Mouse (Mus musculus) neural tube, embryonic 13.5 days (tissue): ENCODE data around the gene Kazald1. TPM values are rescaled to one million over a fixed set of nuclear protein-coding genes. Genes with fewer than 3 reads are reported as not detected.
A peak's percentile ranks its signal among the peaks of the same experiment; 100 is the strongest.

Experiments
- ATAC-seq: fragments of 200-750 bp; cut with Nextera tagmentation; 2 replicates; pipeline ENCODE4 v1.8.0; 2017; ENCODE audit warnings: low read depth, mild to moderate bottlenecking, moderate TSS enrichment, moderate library complexity
- H3K27ac ChIP-seq: fragments of 300-500 bp; sonication (generic); replicated peaks from 2 replicates; pipeline ENCODE4 v1.5.1; 2015; ENCODE audit warnings: moderate library complexity, mild to moderate bottlenecking, inconsistent platforms
- H3K27me3 ChIP-seq: fragments of 300-500 bp; sonication (generic); 2 replicates; pipeline ENCODE4 v1.6.1; 2015; ENCODE audit warnings: mild to moderate bottlenecking, inconsistent platforms
- H3K36me3 ChIP-seq: fragments of 300-500 bp; sonication (generic); 2 replicates; pipeline ENCODE4 v1.6.1; 2015; ENCODE audit warnings: mild to moderate bottlenecking, inconsistent platforms
- H3K4me1 ChIP-seq: fragments of 300-500 bp; sonication (generic); replicated peaks from 2 replicates; pipeline ENCODE4 v1.6.1; 2015; ENCODE audit warnings: inconsistent platforms
- H3K4me2 ChIP-seq: fragments of 300-500 bp; sonication (generic); 2 replicates; pipeline ENCODE4 v1.6.1; 2015; ENCODE audit warnings: inconsistent platforms, mild to moderate bottlenecking, moderate library complexity
- H3K4me3 ChIP-seq: fragments of 300-500 bp; sonication (generic); 2 replicates; pipeline ENCODE4 v1.5.1; 2015; ENCODE audit warnings: mild to moderate bottlenecking, inconsistent platforms
- H3K9ac ChIP-seq: fragments of 300-500 bp; sonication (generic); 2 replicates; pipeline ENCODE4 v1.6.1; 2015; ENCODE audit warnings: moderate library complexity, mild to moderate bottlenecking, inconsistent platforms
- H3K9me3 ChIP-seq: fragments of 300-500 bp; sonication (generic); 2 replicates; pipeline ENCODE4 v1.6.1; 2016; ENCODE audit warnings: inconsistent platforms
- WGBS: fragments of 180-500 bp; shearing (Covaris S2); methylation state at CpG from one replicate; pipeline ENCODE4 v1.1.7; 2015; 5-methylcytosine and 5-hydroxymethylcytosine counted together
- polyA plus RNA-seq: library from polyadenylated mRNA; unstranded; fragments of >200 nt; fragmentation: Nextera tagmentation; extraction: Ambion mirVana; gene quantifications from 2 replicates; pipeline ENCODE4 v1.2.1, GENCODE M21; 2015

Kazald1 gene
- polyA plus RNA-seq, result 1.9 and 2.5 TPM in 2 replicates

GRCm38 (mm10) chr19:45074580-45075322, at the start of gene Kazald1:
Gene Kazald1, plus strand, starts transcription at chr19:45075241.
- peak within 1 kb of the TSS; percentile 53 for H3K4me3 ChIP-seq
- peak within 1 kb of the TSS; percentile 99 for H3K4me2 ChIP-seq
- peaks cover 41% of the 10 kb centered on the region for H3K4me1 ChIP-seq
- H3K27ac ChIP-seq, result peak within 1 kb of the TSS; percentile 86
- no peaks in the 10 kb centered on the region for H3K9me3 ChIP-seq
- no peaks in the 10 kb centered on the region for H3K36me3 ChIP-seq
- under 1% methylated on average over 45 of the region's 45 CpGs for WGBS
- H3K27me3 ChIP-seq, result peaks cover 83% of the 10 kb centered on the region
- peak; percentile 88 for ATAC-seq
- H3K9ac ChIP-seq, result peak within 1 kb of the TSS; percentile 75

DNA sequence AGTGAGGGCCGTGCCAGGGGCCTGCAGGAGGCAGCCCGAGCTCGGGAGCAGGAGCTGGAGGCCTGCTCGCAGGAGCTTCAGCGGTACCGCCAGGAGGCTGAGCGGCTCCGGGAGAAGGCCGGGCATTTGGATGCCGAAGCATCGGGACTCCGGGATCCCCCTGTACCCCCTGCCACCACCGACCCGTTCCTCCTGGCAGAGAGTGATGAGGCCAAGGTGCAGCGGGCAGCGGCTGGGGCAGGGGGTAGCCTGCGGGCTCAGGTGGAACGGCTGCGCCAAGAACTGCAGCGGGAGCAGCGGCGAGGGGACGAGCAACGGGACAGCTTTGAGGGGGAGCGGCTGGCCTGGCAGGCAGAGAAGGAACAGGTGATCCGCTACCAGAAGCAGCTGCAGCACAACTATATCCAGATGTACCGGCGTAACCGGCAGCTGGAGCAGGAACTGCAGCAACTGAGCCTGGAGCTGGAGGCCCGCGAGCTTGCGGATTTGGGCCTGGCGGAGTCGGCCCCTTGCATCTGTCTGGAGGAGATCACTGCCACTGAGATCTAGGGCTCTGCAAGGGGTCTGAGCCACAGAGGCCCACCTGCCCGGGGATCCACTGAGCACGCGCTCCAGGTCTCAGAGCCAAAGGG, 49.0 kb upstream of the Kazald1 start:
- Histone ChIP-seq H3K9me3 (no peaks in the 10 kb centered on the region), H3K36me3 (peaks cover 59% of the 10 kb centered on the region), H3K4me1 (peaks cover 46% of the 10 kb centered on the region), H3K4me2 (no peak overlapping the region), H3K27me3 (no peaks in the 10 kb centered on the region), H3K4me3 (no peak overlapping the region), H3K27ac (no peak overlapping the region), H3K9ac (no peak overlapping the region)
- no peak for ATAC-seq
- WGBS, result 96% methylated on average over 37 of the region's 37 CpGs

- no peak overlapping the region for H3K4me3 ChIP-seq
- no peak for ATAC-seq
- peaks cover 44% of the 10 kb centered on the region for H3K4me1 ChIP-seq
- peaks cover 55% of the 10 kb centered on the region for H3K36me3 ChIP-seq
- no peak overlapping the region for H3K9ac ChIP-seq
- H3K27ac ChIP-seq, result no peak overlapping the region
- no peaks in the 10 kb centered on the region for H3K9me3 ChIP-seq
- H3K27me3 ChIP-seq, result no peaks in the 10 kb centered on the region
- H3K4me2 ChIP-seq, result no peak overlapping the region
- WGBS, result 72% methylated on average over 6 of the region's 6 CpGs
These were observed 47.9 kb upstream of the Kazald1 start for GRCm38 (mm10) chr19:45026958-45027670.

GRCm38 (mm10) chr19:45027848-45028247, 47.2 kb upstream of the Kazald1 start:
- no peak for ATAC-seq
- Histone ChIP-seq H3K36me3 (peaks cover 49% of the 10 kb centered on the region), H3K27ac (no peak overlapping the region), H3K9ac (no peak overlapping the region), H3K9me3 (no peaks in the 10 kb centered on the region), H3K4me2 (no peak overlapping the region), H3K4me1 (peaks cover 48% of the 10 kb centered on the region), H3K27me3 (no peaks in the 10 kb centered on the region), H3K4me3 (no peak overlapping the region)
- WGBS, result 82% methylated on average over 6 of the region's 6 CpGs

DNA sequence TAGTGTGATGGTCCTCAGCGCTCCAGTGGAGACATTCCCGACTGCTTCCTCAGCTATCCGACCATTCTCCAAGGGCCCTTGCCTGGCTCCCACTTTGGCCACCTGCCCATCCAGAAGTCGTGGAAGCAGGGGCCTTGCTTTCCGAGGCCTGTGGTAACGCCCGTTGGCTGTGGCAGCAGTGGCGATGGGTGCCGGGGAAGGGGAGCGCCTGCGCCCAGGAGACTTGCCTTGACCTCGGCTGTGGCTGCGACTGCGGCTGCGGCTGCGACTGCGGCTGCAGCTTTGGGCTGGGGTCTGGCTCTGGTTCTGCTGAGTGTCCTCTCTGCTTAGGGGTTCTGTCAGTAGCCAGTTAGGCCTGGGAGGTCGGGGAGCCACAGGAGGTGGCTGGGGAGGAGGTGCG, 46.3 kb upstream of the Kazald1 start:
- peaks cover 43% of the 10 kb centered on the region for H3K36me3 ChIP-seq
- H3K27ac ChIP-seq, result no peak overlapping the region
- H3K4me2 ChIP-seq, result no peak overlapping the region
- no peaks in the 10 kb centered on the region for H3K9me3 ChIP-seq
- ATAC-seq, result no peak
- H3K9ac ChIP-seq, result 0 out of 2 replicates have a peak overlapping the region, but pooled peaks have one; percentile 12
- peaks cover 49% of the 10 kb centered on the region for H3K4me1 ChIP-seq
- WGBS, result 65% methylated on average over 19 of the region's 19 CpGs
- H3K27me3 ChIP-seq, result no peaks in the 10 kb centered on the region
- no peak overlapping the region for H3K4me3 ChIP-seq

DNA sequence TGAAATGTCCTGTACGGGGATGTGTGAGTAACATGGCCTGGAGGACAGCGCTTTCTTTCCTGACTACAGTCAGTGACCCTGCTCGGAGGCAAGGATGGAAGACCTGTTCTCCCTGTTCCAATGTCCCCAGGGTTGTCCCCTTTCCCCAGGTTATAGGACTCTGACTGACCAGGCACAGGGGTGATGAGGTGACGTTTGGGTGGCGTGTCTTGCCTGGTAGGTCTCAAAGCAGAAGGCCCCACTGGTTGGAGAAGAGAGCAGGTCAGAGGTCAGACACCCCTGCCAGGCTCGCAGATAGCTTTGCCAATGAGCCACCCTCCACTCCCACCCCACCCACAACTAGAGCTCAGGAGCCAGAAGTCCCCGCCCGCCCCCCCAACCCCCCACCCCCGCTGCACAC, 45.5 kb upstream of the Kazald1 start:
- Histone ChIP-seq H3K27me3 (no peaks in the 10 kb centered on the region), H3K27ac (no peak overlapping the region), H3K9ac (no peak overlapping the region), H3K36me3 (peaks cover 39% of the 10 kb centered on the region), H3K4me2 (no peak overlapping the region), H3K4me3 (no peak overlapping the region), H3K4me1 (peaks cover 44% of the 10 kb centered on the region), H3K9me3 (no peaks in the 10 kb centered on the region)
- WGBS, result 56% methylated on average over 9 of the region's 9 CpGs
- no peak for ATAC-seq

DNA sequence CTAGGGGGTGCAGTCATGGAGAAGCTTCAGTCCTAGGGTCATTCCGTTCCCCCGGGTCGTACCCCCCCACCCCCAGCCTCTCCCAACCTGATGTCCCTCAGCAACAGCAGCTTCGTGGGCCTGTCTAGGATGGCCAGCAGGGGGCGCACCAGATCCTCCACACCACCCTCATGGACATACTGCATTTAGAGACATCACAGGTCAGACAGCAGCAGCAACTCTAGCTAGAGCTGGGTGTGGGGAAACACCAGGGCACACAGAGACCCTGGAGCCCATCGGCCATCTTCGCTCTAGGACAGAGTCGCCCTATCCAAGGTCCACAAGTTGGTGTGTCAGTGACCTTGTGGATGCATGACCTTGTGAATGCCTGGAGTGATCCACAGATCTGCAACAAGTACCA, 44.9 kb upstream of the Kazald1 start:
- ATAC-seq, result no peak
- H3K9me3 ChIP-seq, result no peaks in the 10 kb centered on the region

GRCm38 (mm10) chr19:45030746-45031693, 44.0 kb upstream of the Kazald1 start:
- Histone ChIP-seq H3K4me1 (peaks cover 44% of the 10 kb centered on the region), H3K36me3 (peaks cover 25% of the 10 kb centered on the region), H3K9ac (peak overlapping the region; percentile 22; the same call in 1 of the 2 replicates), H3K27ac (no peak overlapping the region), H3K4me2 (peak overlapping the region; percentile 41), H3K4me3 (no peak overlapping the region), H3K9me3 (no peaks in the 10 kb centered on the region), H3K27me3 (no peaks in the 10 kb centered on the region)
- peak; percentile 48 for ATAC-seq
- WGBS, result 38% methylated on average over 20 of the region's 20 CpGs

More for the DNA sequence above, 44.9 kb upstream of the Kazald1 start:
- Histone ChIP-seq H3K27ac (no peak overlapping the region), H3K4me2 (no peak overlapping the region), H3K36me3 (peaks cover 34% of the 10 kb centered on the region), H3K4me1 (peaks cover 44% of the 10 kb centered on the region), H3K9ac (no peak overlapping the region), H3K27me3 (no peaks in the 10 kb centered on the region), H3K4me3 (no peak overlapping the region)
- 37% methylated on average over 8 of the region's 8 CpGs for whole genome bisulfite sequencing

GRCm38 (mm10) chr19:45031780-45032179, 43.3 kb upstream of the Kazald1 start:
- H3K27ac ChIP-seq, result no peak overlapping the region
- no peak overlapping the region for H3K9ac ChIP-seq
- no peak overlapping the region for H3K4me3 ChIP-seq
- ATAC-seq, result peak; percentile 46; the same call in 1 of the 2 replicates
- H3K27me3 ChIP-seq, result no peaks in the 10 kb centered on the region
- peaks cover 18% of the 10 kb centered on the region for H3K36me3 ChIP-seq
- no peaks in the 10 kb centered on the region for H3K9me3 ChIP-seq
- peaks cover 44% of the 10 kb centered on the region for H3K4me1 ChIP-seq
- no peak overlapping the region for H3K4me2 ChIP-seq
- WGBS, result 20% methylated on average over 4 of the region's 4 CpGs

DNA sequence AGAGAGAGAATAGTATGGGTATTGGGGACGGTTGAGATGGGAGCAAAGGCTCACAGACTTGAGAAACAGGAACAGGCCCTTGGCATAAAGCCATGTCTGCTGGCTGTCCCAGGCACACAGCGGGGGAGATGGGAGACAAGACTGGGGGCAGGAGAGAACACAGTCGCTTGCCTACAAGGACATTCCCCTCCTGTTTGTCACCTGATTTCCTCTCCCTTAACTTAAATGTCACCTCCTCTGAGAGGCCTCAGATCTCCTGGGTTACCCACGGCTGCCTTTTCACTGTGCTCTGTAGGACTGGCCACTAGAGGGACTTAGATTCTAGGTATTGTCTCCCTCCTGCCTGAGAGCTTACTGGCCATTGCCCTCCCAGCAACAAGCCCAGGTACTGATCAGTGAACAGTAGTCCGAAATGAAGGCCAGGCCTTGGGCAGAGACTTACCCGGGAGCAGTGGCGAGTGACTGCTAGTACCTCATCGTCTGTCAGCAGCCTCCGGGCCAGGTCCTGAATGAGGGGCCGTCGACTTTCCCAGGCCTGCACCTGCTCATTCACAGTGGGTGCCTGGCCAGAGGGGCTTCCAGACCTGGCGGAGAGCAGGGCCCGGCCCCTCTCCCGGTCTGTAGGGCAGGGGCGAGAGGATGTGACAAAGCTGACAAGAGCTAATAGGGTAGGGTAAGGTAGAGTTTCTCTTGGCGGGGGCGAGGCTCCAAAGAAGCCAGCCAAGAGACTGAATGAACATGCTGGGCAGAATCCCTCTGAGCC, 42.3 kb upstream of the Kazald1 start:
- Histone ChIP-seq H3K27me3 (no peaks in the 10 kb centered on the region), H3K27ac (no peak overlapping the region), H3K36me3 (peaks cover 8% of the 10 kb centered on the region; the same call in 1 of the 2 replicates), H3K9ac (0 out of 2 replicates have a peak overlapping the region, but pooled peaks have one; percentile 22), H3K9me3 (no peaks in the 10 kb centered on the region), H3K4me2 (no peak overlapping the region), H3K4me3 (no peak overlapping the region), H3K4me1 (peaks cover 38% of the 10 kb centered on the region)
- 51% methylated on average over 17 of the region's 17 CpGs for whole genome bisulfite sequencing
- ATAC-seq, result no peak

GRCm38 (mm10) chr19:45036867-45037266, 38.2 kb upstream of the Kazald1 start:
- H3K9ac ChIP-seq, result no peak overlapping the region
- H3K4me3 ChIP-seq, result no peak overlapping the region
- 29% methylated on average over 16 of the region's 16 CpGs for WGBS
- H3K36me3 ChIP-seq, result no peaks in the 10 kb centered on the region
- peaks cover 12% of the 10 kb centered on the region; the same call in 1 of the 2 replicates for H3K27me3 ChIP-seq
- no peak overlapping the region for H3K27ac ChIP-seq
- no peak for ATAC-seq
- H3K9me3 ChIP-seq, result no peaks in the 10 kb centered on the region
- H3K4me2 ChIP-seq, result no peak overlapping the region
- H3K4me1 ChIP-seq, result peaks cover 12% of the 10 kb centered on the region
